8 mouse cellular contexts compared by ENCODE assay signal in the genomic region with DNA sequence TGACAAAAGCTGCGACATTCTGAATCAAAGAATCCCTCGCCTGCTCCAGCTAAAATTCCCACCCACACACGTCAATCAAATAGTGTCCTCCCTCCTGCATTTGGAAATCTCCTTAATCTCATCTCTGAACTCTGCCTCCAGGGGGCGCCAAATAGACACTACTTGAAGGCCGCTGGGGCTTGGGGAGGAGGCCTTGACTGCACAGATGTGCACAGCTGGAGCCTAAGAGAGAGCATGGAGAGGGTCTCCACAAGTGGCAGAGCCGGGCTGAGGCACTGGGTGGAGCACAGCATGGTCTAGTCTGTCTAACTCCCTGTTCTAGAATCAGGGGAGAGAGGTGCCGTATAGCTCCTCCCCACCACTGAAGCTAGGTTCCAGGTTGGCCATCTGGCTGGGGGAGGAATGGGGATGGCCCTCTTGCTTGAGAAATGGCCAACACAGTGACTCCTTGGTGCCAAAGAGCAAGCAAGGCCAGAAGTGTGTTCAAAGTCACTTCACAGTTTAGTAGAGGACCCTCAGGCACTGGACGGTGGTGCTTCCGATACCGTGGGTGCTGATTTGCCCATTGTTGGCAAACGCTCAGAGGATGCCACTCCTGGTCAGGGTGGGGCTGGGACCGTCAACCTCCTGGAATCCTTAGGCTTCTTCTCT. TPM values are rescaled to one million over a fixed set of nuclear protein-coding genes. Genes with fewer than 3 reads are reported as not detected.
DNase-seq lines count a peak whose midpoint lies in the region; TF ChIP-seq lines count a peak whose summit lies in the region.

No protein-coding gene starts in this region.

- no peaks in the 10 kb centered on the region for H3K36me3 ChIP-seq in E14TG2a.4 (ENCODE audit: insufficient read depth, low read length)

- H3K4me3 ChIP-seq in E14TG2a.4 (replicated peaks; ENCODE audit: low read length): no peak overlapping the region
- no peak overlapping the region for H3K4me3 ChIP-seq in embryonic fibroblast, embryonic 13.5 days (ENCODE audit: insufficient read depth, low read length)

- DNase-seq in adrenal gland, postnatal 36 days: peak; percentile 87 to 90
- DNase-seq in heart, postnatal 36 days: peak; percentile 89 to 90
- DNase-seq in layer of hippocampus, adult 8-10 months (ENCODE audit: low spot score in 2 of 2): peak; percentile 55 to 78
- DNase-seq in lung, postnatal 10 days: peak; percentile 91
- DNase-seq in right cerebral cortex, postnatal 25 days: peak; percentile 56
- DNase-seq in urinary bladder, postnatal 14 days (ENCODE audit: low spot score): peak; percentile 84

- H3K27me3 ChIP-seq in E14TG2a.4 (ENCODE audit: insufficient read depth, low read length): peaks cover 23% of the 10 kb centered on the region

- peaks cover 4% of the 10 kb centered on the region for H3K4me1 ChIP-seq in E14TG2a.4 (replicated peaks; ENCODE audit: low read depth, low read length)
- no peaks in the 10 kb centered on the region for H3K4me1 ChIP-seq in embryonic fibroblast, embryonic 13.5 days (ENCODE audit: control insufficient read depth, insufficient read depth, low read length)

- no peak overlapping the region for H3K27ac ChIP-seq in embryonic fibroblast, embryonic 13.5 days (ENCODE audit: insufficient read depth, low read length)

- intact Hi-C loops in heart, postnatal 36 days (cut with DNase I): loop anchor here (1.0 to 2.0 kb wide), 4 partner anchors 33 to 217 kb away; a partner anchor contains a TSS

- peak; percentile 55 for TF ChIP-seq CTCF in E14TG2a.4 (conservative IDR thresholded peaks at IDR 0.05; ENCODE audit: low read length)
- 0 out of 2 replicates have a peak, but pooled peaks have one; percentile 23 for TF ChIP-seq CTCF in embryonic fibroblast, embryonic 13.5 days (IDR thresholded peaks at IDR 0.05; ENCODE audit: borderline replicate concordance, insufficient read depth, low read length)

- H3K9me3 ChIP-seq in E14TG2a.4 (ENCODE audit: low read length): no peaks in the 10 kb centered on the region

- TF ChIP-seq POLR2A in embryonic fibroblast, embryonic 13.5 days (IDR thresholded peaks at IDR 0.05; ENCODE audit: low read depth, low read length): no peak

RNA-seq across cellular contexts. Expression of a gene that starts 32.6 kb away (rescaled TPM):
- 10 to 100 TPM; 14.9 to 18.5 TPM for total RNA-seq in adrenal gland, postnatal 36 days (2021)
- polyA plus RNA-seq in embryonic fibroblast, embryonic 13.5 days (2011; ENCODE audit: insufficient read length, low read depth, missing spikeins): 0.17 and 0.28 TPM in 2 replicates
- 1 to 10 TPM; 3.0 to 3.6 TPM for total RNA-seq in heart, postnatal 36 days (2021)
- total RNA-seq in layer of hippocampus, adult 8-10 months (2022): 1 to 10 TPM; 5.0 to 7.3 (median 6.6) TPM

RNA-seq across cellular contexts. Expression of a gene that starts 51.6 kb away (rescaled TPM):
- 10 to 100 TPM; 18.3 to 27.4 TPM for total RNA-seq in adrenal gland, postnatal 36 days (2021)
- 0.23 TPM in 1 of 2 replicates, not detected in the other for polyA plus RNA-seq in embryonic fibroblast, embryonic 13.5 days (2011; ENCODE audit: insufficient read length, low read depth, missing spikeins)
- 10 to 100 TPM in 1 of 2 experiments, 1 to 10 TPM in 1; 9.0 to 12.0 TPM for total RNA-seq in heart, postnatal 36 days (2021)
- 10 to 100 TPM; 11.6 to 32.5 (median 21.0) TPM for total RNA-seq in layer of hippocampus, adult 8-10 months (2022)
